Mouse (Mus musculus) spleen, postnatal 10 days (tissue): ENCODE data around the gene Haus4.

Experiments
- DNase-seq, 2 experiments: peaks; one replicate each; pipeline ENCODE4 v3.0.0; 2021 to 2022; ENCODE audit warnings: low spot score in 2 of 2

The Haus4 gene

DNA sequence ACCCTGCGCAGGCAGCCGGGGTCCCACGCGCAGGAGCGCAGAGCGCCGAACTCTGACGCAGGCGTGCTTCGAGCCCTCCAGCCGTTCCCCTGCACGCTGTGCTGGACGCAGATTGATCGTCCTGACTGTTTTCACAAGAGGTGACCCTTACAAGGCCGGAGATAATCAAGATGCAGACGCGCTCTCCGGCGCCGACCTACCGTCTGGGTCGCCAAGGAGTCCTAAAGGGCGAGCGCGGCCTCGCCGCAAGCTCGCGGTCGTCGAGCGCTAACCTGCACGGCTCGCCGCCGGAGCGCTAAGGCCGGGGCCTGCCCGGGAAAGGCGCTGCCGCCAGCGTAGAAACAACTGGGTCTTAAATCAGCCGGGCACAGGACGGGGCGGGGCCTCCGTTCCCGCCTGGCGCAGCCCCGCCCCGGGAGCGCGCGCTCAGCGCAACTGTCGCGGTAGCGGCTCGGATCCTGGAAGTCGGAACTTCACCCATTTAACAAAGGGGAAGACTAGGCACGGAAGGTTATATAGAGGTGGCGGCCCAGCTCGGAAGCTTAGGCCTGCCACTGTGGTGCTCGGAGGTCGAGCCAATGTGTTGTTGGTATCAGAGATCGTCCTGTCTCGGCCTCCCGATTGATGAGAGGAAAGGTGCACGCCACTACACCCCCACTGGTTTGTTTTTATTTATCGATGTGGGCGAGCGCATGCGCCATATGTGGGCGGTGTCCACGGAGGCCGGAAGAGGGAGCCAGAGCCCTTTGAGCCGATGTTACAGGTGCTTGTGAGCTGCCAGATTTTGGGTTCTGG is at the start of gene Haus4:
Haus4 (minus strand) TSS at position 642 of the 795 bp plus-strand sequence.
- peak; percentile 83 to 89 for DNase-seq

DNA sequence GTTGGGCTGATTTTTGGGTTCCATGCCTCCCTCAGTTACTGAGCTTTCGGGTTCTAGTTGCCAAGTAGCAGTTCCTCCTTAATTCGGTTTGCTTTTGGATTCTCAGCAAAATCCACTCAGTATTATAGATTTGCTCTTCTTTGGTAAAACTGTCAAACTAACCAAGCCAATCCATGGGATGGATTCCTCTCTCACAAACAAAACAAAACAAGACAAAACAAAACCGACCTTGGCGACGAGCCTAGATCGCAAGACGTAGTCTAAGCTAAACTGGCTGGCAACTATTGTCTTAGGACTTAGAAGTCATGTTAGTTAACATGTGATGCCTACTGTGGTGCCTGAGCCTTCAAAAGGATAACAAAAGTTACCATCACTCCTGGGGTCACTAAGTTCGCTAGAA is 49.3 kb upstream of the Haus4 start:
- peak in 1 of 2 experiments; percentile 25 for DNase-seq

DNA sequence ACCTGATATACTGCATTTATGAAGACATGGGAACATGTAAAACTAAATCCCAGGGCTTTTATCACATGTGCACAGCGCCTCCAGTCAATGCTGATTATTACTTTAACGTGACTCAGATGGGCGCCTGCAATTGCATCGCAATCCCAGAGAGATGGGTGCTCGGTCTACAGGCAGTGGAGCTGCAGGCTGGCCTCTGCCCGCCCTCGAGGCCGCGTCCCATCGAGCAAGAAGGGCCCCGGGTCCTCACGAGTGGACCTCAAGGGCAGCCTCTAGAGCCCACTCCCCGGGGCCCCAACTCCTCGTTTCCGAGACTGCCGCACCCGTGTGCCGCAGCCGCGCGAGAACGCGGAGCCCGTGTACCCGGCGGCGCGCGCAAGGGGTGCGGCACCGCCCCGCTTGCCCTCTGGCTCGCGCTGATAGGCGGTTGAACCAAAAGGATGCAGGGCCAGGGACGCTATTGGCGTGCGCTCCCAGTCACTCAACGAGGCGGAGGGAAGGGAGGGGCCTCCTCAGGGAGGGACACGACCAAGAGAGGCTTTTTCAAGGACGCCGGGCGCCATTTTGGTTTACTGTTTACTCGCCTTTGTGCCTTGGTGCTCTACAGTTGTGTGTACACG is 48.7 kb upstream of the Haus4 start:
- peak; percentile 90 to 96 for DNase-seq

DNA sequence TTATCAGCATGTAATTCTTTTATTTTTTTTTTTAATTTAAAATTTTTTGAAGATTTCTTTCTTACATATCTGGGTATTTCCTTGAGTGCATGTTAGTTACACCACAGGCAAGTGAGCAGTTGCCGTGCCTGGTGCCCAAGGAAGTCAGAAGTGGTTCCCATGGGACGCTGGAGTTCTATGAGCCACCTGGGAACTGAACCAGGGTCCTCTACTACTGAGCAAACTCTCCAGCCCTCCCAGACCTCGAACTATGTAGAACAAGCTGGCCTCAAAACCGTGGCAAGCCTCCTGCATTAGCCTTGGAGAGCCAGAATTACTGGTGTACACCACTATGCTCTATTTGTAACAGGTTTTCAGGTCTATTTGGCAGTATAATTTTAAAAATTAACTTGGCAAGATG is 48.2 kb upstream of the Haus4 start:
- DNase-seq, result peak; percentile 34 to 37

DNA sequence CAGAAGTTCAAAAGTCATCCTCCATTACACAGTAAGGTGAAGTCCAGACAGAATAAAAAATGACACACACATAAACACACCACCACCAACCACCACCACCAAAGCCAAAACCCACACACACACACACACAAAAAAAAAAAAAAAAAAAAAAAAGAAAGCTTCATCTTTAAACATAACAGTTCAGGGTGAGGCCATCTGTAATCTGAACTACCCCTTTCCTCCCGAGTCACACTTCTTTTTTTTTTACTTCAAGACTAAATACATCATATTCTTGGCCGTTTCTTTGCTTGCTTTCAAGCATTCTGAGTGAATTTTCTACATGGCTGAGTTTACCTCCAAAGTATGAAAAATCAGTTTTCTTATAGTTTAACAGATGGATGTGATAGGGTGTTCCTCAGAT is 47.2 kb upstream of the Haus4 start:
- no peak for DNase-seq

DNA sequence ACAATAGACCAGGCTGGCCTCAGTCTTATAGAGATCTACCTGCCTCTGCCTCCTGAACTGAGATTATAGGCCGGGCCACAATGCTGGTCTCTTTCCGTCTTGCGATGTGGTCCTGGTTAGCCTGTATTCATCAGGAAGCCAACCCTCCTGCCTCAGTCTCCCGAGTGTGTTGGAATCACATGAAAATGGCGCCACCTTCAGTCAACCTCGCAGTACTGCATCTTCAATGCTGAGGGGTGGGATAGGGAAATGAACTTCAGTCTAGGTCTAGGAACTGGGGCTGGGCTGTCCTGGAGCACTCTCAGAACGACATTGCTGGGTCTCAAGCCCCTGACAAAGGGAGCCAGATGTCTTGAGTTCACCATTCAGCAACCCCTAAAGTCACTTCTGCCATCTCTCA is 42.7 kb upstream of the Haus4 start:
- DNase-seq, result no peak

DNA sequence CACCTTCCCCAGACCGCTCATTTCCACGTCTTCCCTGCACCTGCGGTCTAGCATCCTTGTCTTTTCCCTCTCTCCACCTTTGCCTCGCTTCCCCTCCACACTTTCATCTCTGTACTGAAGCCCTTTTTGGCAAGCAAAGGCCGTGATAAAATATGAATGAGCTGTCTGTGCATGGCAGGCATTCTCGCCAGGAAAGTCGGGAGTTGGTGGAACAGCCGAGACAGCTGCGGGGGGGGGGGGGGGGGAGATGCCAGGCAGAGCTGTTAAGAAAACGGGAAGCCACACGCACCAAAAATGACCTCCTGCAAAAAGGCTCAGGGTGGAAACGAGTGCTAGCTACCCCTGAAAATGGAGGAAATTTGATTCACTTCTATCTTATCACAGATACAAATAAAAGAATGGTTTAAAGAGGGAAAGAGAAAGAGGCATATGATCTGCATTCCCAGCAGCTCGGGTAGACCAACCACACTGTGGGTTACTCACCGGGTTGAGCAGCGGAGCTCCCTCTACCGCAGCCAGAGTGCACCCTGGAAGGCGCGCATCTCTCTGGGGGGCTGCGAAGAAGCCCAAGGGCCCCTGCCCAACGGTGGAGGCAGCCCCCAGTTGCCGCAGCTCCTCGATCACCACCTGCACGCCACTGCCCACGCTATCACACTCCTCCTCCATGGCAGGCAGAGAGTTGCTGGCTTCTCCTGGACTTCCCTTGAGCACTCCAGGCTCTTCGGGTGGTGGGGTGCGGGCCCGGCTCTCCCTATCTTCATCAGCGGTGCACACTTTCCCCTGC is 40.4 kb upstream of the Haus4 start:
- DNase-seq, result no peak

DNA sequence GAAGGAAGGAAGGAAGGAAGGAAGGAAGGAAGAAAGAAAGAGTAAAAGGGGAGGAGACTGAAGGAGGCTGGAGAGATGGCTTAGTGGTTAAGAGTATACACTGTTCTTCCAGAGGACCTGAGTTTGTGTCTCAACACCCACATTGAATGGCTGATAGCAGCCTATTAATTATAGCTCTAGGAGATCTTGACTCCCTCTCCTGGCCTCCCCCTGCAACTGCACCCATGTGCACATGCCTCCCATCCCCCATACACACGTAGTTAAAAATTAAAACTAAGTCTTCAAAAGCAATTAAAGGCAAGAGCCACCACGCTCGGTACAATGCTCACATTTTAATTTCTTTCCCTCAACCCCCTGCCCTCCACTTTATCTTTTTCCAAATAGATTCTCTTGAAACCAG is 39.6 kb upstream of the Haus4 start:
- DNase-seq, result no peak

DNA sequence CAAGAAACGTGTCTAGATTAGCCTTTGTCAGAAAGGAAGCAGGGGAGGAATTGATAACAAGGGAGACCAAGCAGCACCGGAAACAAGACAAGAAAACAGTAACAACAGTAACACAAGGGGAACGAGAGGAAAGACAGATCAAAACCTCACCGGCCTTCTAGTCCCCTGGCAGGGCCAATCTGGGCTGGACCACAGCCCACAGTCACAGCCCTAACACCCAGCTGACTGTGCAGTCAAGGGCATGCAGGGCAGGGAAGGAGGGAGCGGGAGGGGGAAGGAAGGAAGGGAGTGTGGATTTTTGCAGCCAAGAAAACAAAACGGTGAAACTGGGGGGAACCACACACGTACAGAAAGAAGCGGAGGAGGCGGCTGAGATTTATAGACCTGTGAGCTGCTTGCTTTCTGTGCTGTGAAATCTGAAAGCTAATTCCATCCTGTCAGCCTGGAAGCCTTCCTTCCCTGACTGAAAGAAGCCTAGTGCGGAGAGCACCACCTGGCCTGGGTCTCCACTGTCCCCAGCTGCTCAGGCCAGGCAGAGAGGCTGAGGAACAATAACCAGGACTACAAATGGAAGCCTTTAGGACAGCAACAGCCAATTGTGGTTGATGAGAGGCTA is 38.0 kb upstream of the Haus4 start:
- DNase-seq, result no peak

DNA sequence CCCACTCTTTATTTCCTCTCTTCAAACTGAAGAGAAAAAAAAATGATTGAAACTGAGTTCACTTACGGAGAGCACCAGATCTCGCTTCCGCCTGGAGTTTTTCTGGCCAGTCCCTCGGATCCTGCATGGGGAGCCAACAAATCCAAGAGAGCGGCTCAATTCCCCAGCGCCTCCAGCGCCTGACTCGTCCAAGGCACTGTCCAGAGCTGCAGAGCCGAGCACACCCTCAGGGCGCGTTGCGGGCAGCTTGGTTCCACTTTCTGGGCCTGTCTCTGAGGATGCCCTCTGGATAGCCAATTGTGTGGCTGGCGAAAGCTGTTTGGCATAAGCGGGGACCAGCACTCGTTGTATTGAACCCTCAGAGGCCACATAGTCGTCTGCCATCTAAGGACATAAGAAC is 36.6 kb upstream of the Haus4 start:
- DNase-seq, result no peak

DNA sequence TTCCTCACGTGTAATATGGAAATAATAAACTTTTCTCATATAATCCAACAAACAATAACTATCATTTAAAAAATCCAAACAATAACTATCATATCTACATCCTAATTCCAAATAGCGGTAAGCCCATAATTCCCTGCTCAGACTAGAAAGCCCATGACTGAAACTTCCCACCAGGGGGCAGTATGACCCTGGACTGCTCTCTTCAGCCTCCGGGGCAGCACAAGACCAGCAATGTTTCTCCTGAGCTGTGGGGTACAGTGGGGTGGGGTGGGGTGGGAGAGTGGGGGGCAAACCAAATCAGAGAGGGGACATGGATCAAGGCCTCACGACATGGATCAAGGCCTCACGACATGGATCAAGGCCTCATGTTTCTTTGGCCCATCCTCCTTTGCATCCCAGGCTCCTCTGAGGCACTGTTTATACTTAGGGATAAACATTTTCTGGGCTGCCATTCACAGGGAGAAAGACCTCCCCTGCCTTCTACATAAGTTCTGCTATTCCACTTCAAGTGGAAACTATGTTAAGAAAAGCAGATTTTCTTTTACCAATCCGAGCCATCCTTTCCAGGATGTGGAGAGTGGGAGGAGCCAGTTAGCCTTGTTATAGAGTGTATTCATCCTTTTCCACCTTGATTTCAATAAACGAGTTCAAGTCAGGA is 29.4 kb upstream of the Haus4 start:
- peak; percentile 45 to 76 for DNase-seq

DNA sequence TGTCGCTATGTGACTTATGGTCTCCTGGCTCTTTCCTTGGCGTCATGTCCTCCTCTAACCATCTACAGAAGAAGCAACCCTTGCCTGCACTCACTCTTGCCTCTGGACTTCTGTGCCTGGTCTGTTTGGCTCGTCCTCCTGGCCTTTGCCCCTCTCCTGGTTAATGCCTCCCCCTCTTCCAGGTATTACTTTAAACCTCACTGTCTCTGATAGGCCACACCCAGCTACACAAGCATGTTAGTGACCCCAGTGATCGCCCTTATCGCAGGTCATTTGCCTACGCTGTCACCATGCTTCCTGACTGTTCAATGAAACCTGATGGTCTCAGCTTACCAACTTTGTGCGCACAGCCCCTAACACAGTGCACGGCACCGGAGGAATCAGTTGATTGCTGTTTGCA is 28.1 kb upstream of the Haus4 start:
- DNase-seq, result no peak

DNA sequence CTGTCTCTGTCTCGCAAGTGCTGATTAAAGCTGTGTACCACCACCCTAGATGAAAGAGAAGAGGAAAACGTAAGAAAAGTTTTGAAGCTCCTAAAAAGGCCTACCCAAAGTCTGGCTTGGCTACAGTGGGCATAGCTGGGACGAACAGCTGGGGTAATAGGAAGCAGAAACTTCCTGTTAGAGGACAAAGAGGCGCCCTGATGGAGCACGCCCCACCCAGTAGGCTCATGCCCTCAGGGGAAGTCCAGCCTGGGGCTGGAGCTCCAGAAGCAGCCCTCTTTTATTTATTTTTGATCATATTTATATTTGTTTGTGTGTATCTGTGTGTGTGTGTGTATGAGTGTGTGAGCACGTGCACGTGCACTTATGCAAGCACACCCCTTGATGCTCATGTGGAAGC is 25.2 kb upstream of the Haus4 start:
- no peak for DNase-seq

DNA sequence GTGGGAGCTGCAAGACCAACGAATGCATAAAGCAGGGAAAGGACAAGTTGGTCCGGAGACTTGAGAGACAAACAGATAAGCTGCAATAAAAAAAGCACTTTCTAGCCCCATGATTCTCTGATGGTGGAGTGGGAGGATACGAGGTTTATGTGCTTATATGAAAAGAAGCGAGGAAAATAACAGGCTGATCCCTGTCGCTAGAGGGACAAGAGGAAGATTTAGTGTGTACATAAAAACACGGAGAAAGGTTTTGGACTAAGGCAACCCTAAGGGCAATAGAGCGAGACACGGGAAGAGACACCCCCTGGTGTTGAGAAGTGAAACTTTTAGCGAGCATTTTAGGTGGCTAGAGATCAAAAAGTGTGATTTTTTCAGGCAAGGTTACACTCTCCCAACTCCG is 23.6 kb upstream of the Haus4 start:
- DNase-seq, result peak in 1 of 2 experiments; percentile 45

DNA sequence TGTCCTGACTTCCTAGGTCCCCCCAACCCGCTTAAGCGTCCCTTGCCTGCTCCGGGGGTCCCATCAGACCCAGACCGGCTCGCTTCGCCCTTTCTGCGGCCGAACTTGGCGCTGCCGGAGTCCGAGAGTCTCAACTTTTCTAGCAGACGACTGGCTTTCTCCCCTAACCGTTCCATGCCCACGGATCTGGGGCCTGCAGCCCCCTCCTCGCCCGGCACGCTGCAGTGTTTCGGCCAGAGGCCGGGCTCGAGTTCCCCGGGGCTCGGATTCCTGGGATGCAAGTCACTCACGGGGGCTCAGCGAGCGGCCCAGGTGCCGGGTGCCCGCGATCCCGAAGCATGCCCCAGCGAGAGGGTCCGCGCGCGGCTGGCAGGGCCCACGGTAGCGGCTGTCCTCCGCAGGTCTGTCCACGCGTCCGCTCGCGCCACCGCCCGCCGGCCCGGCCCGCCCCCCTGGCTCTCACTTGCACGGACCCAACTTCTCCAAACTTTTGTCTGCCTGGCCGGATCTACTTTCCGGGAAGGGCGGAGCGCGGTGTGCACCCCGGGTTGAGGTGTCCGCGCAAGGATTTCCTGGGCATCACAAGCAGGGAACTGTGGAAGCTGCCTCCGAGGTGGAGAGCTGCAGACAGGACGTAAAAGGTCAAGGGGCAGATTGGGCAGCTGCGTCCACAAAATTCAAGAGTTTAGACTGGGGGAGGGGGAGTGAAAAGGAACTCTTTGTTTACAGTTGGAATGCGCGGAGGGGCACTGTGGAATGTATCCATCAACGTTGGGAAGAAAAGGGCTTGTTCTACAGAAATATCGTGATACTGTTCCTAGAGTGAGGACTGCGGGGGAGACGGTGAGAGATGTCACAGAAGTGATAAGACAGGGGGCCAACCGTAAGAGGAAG is 22.9 kb upstream of the Haus4 start, which contains the start of gene Ajuba:
Ajuba (minus strand) TSS at position 470 of the 894 bp plus-strand sequence.
- DNase-seq, result peak; percentile 36 to 58

DNA sequence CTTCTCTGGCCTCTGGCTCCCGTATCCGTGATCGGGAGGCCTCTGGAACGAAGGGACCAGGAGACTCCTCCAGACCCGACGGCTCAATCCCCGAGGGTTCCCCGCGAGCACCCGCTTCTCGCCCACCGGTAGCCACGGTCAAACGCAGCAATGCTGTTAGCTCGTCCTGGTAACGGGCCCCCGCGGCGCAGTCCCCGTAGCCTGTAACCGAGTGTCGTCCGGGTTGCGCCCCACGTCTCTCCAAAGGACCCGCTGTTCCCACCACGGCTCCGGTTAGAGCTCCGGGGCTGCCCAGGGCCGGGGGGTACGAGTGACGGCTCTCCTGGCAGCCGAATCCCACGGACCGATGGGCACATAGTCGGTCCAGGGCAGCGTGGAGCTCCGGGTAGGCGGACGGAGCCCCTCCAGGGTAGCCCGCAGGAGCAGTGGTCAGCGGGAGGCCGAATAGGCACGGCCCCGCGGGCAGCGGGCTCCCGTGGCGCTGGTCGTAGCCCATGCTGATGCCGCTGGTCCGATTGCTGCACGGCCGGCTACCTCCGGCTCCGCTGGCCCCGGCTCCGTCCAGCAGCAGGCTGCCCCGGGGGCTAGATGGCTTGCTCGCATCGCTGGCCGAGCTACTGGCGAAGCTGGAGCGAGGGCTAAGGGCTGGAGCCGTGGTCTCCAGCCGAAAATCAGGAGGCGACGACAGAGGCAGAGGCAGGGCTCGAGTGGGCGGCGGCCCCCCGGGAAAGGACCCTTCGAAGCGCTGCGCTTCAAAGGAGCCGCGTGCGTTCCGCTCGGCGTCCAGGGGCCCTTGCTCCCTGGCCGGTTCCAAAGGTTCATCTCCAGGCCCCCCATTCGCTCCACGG is 22.0 kb upstream of the Haus4 start:
- peak; percentile 31 to 35 for DNase-seq

DNA sequence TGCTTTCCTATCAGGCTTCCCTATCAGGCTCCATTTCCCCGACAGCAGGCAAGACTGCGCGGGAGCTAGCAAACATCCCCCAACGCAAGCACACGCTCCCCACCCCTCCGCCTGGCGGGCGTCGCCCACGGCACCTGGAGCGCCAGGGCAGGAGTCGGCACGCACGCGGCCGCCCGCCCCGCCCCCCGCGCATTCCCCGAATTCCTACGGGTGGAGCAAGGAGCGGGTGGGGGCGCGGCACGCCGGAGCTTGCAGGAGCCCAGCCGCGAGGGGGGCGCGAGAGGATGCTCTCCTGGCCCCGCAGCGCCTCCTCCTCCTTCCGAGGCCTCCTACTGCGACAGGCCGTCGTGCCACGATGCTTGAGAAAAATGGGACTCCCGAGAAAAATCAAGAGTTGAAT is 21.2 kb upstream of the Haus4 start:
- DNase-seq, result peak in 1 of 2 experiments; percentile 30

DNA sequence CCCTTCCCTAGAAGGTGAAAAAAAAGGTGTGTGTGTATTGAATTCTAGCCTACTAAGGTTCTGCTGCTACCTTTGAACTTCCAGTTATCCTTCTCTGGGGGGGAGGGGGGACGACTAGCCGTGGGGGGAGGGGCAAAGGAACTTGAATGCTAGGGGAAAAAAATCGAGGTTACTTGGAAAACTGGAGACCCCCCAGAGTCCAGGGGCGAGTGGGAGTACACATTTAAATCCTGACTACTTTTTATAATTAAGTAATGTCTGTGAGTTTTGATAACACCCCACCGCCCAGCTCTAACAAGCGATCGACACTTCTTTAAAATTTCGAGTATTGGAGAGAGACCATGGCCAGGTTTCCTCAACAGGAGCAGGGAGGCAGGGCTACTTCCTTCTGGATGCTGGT is 20.6 kb upstream of the Haus4 start:
- DNase-seq, result no peak

DNA sequence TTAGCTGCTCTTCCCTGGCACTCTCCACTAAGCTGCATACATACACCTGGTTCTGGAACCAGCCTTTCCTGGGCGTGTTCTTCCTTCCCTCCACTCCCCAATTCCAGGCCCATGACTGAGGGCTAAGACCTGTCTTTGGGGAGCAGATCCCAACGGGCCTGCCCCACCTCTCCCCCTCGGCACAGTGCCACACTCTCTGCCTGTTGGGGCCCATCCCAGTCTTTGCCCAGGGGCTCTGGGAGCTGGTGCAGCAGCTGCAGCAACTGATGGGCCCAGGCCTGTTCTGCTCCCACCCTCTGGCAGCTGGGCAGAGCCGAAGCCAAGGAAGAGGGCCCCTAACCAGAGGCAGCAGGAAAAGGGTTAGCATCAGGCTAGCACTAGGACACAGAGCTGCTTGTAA is 19.8 kb upstream of the Haus4 start:
- DNase-seq, result no peak
